Mouse (Mus musculus) limb, embryonic 10.5 days (tissue): ENCODE data around the gene Esd. TPM values are rescaled to one million over a fixed set of nuclear protein-coding genes. Genes with fewer than 3 reads are reported as not detected.

Experiments
- polyA plus RNA-seq: library from polyadenylated mRNA; unstranded; fragments of >200 nt; fragmentation: Nextera tagmentation; extraction: Ambion mirVana; gene quantifications from 2 replicates; pipeline ENCODE4 v1.2.1, GENCODE M21; 2016

Esd gene
- polyA plus RNA-seq, 1 experiment from 2014 or later = 309 TPM

Other genes with a start within 250 kb of the Esd start
- 0.04 and 0.06 TPM in 2 replicates for gene Htr2a, start 91.5 kb upstream of the Esd start, polyA plus RNA-seq
- 7.0 and 9.9 TPM in 2 replicates for gene Lrch1, start 215.6 kb downstream of the Esd start, polyA plus RNA-seq